Mouse (Mus musculus) G1E (cell line): ENCODE measurements at regions not wholly inside any gene's neighbourhood (a gene's known extent, or its start where the extent isn't known, plus 50 kb on each side); places are given as distances from the start of the nearest gene placed in this dataset.

ENCODE experiments used
- CTCF ChIP-seq: IDR thresholded peaks from 2 replicates; pipeline ENCODE4 v1.5.1; 2012; ENCODE audit warnings: low read depth, low read length, inconsistent platforms, mixed read lengths
- GATA2 ChIP-seq: IDR thresholded peaks from 2 replicates; pipeline ENCODE4 v1.6.1; 2012; ENCODE audit warnings: low read depth, low read length, inconsistent platforms, borderline replicate concordance

GRCm38 (mm10) chr13:103396526-103397020 lies 62.3 kb upstream of the Mast4 start:
- TF ChIP-seq CTCF (no peak), GATA2 (no peak)
